Mouse (Mus musculus) limb, embryonic 14.5 days (tissue): ENCODE results near the gene Olfr410. TPM values are rescaled to one million over a fixed set of nuclear protein-coding genes. Genes with fewer than 3 reads are reported as not detected.

Experiments used
- ATAC-seq: fragments of 200-750 bp; cut with Nextera tagmentation; 2 replicates; pipeline ENCODE4 v1.8.0; 2017; ENCODE audit warnings: low read depth, moderate number of reproducible peaks, moderate TSS enrichment; ENCODE audit not compliant: low FRiP score
- DNase-seq: peaks from one replicate; pipeline ENCODE4 v3.0.0-alpha.2; 2015; ENCODE audit warnings: low spot score
- H3K27ac ChIP-seq: fragments of 300-500 bp; sonication (generic); replicated peaks from 2 replicates; pipeline ENCODE4 v1.5.1; 2014; ENCODE audit warnings: low read depth, mild to moderate bottlenecking, low read length, moderate library complexity, mixed read lengths
- H3K27me3 ChIP-seq: fragments of 300-500 bp; sonication (generic); 2 replicates; pipeline ENCODE4 v1.6.1; 2014; ENCODE audit warnings: low read length, mixed read lengths; ENCODE audit not compliant: control insufficient read depth, insufficient read depth
- H3K36me3 ChIP-seq: fragments of 300-500 bp; sonication (generic); 2 replicates; pipeline ENCODE4 v1.6.1; 2014; ENCODE audit warnings: mild to moderate bottlenecking, low read length, moderate library complexity, mixed read lengths; ENCODE audit not compliant: control insufficient read depth, insufficient read depth
- H3K4me1 ChIP-seq: fragments of 300-500 bp; sonication (generic); 2 replicates; pipeline ENCODE4 v1.6.1; 2014; ENCODE audit warnings: antibody characterized with exemption, low read length, mixed read lengths; ENCODE audit not compliant: control insufficient read depth, insufficient read depth
- H3K4me2 ChIP-seq: fragments of 300-500 bp; sonication (generic); replicated peaks from 2 replicates; pipeline ENCODE4 v1.6.1; 2014; ENCODE audit warnings: low read depth, mild to moderate bottlenecking, low read length, moderate library complexity; ENCODE audit not compliant: severe bottlenecking
- H3K4me3 ChIP-seq: fragments of 300-500 bp; sonication (generic); replicated peaks from 2 replicates; pipeline ENCODE4 v1.5.1; 2014; ENCODE audit warnings: low read length
- H3K9ac ChIP-seq: fragments of 300-500 bp; sonication (generic); 2 replicates; pipeline ENCODE4 v1.6.1; 2014; ENCODE audit warnings: mild to moderate bottlenecking, low read depth, low read length, moderate library complexity; ENCODE audit not compliant: severe bottlenecking
- H3K9me3 ChIP-seq: fragments of 300-500 bp; sonication (generic); 2 replicates; pipeline ENCODE4 v1.6.1; 2016; ENCODE audit warnings: low read length; ENCODE audit not compliant: control insufficient read depth
- POLR2A ChIP-seq: fragments of 200-500 bp; IDR thresholded peaks from 2 replicates; pipeline ENCODE4 v1.8.0; 2012; ENCODE audit warnings: inconsistent platforms, mild to moderate bottlenecking, moderate library complexity, borderline replicate concordance; ENCODE audit not compliant: insufficient read depth, insufficient read length; ENCODE audit errors: extremely low read depth
- WGBS: fragments of 180-500 bp; shearing (Covaris S2); extraction: QIAGEN DNeasy Blood & Tissue Kit; methylation state at CpG from one replicate; pipeline ENCODE4 v1.1.7; 2014; 5-methylcytosine and 5-hydroxymethylcytosine counted together
- polyA plus RNA-seq, 2 experiments: library from polyadenylated mRNA; depleted of rRNA in 1 of 2; stranded (reverse) in 1 of 2; unstranded in 1 of 2; fragments of >200 nt; fragmentation: Nextera tagmentation in 1 of 2; extraction: Ambion mirVana in 1 of 2; gene quantifications; 2 replicates each; pipeline versions ENCODE4 v1.2.1 to v1.2.3; 2012 to 2014

The Olfr410 gene
- polyA plus RNA-seq (2012; rRNA removed) (not detected in 2 replicates), polyA plus RNA-seq (2014; fragmentation: Nextera tagmentation; extraction: Ambion mirVana) (not detected in 2 replicates)

- DNase-seq (no peak), ATAC-seq (no peak)
- H3K27ac ChIP-seq: no peak within 1 kb of the TSS
- H3K4me1 ChIP-seq: no peaks in the 10 kb centered on the region
- WGBS: 86% methylated on average over 6 of the region's 6 CpGs
- no peak within 1 kb of the TSS for H3K4me3 ChIP-seq
- no peaks in the 10 kb centered on the region for H3K9me3 ChIP-seq
- H3K36me3 ChIP-seq: no peaks in the 10 kb centered on the region
- no peak within 1 kb of the TSS for H3K4me2 ChIP-seq
- H3K9ac ChIP-seq: no peak within 1 kb of the TSS
- no peaks in the 10 kb centered on the region for H3K27me3 ChIP-seq
- TF ChIP-seq POLR2A: no peak
Observed at GRCm38 (mm10) chr11:74337931-74338330, at the start of gene Olfr410. Gene Olfr410 (minus strand): TSS chr11:74338031.

GRCm38 (mm10) chr11:74387203-74387602 lies 49.4 kb upstream of the Olfr410 start:
- peaks cover 2% of the 10 kb centered on the region; the same call in 1 of the 2 replicates for H3K4me1 ChIP-seq
- no peak overlapping the region for H3K4me3 ChIP-seq
- no peak overlapping the region for H3K9ac ChIP-seq
- no peak overlapping the region for H3K4me2 ChIP-seq
- ATAC-seq (no peak), DNase-seq (no peak)
- H3K36me3 ChIP-seq: no peaks in the 10 kb centered on the region
- TF ChIP-seq POLR2A: no peak
- H3K27ac ChIP-seq: no peak overlapping the region
- no peaks in the 10 kb centered on the region for H3K27me3 ChIP-seq
- WGBS: 72% methylated on average over 5 of the region's 5 CpGs
- no peaks in the 10 kb centered on the region for H3K9me3 ChIP-seq

GRCm38 (mm10) chr11:74385674-74386073 lies 47.8 kb upstream of the Olfr410 start:
- H3K9me3 ChIP-seq: no peaks in the 10 kb centered on the region
- DNase-seq (no peak), ATAC-seq (no peak)
- 76% methylated on average over 9 of the region's 9 CpGs for WGBS
- peaks cover 2% of the 10 kb centered on the region; the same call in 1 of the 2 replicates for H3K4me1 ChIP-seq
- no peak overlapping the region for H3K4me2 ChIP-seq
- no peak for TF ChIP-seq POLR2A
- H3K4me3 ChIP-seq: no peak overlapping the region
- no peaks in the 10 kb centered on the region for H3K36me3 ChIP-seq
- H3K9ac ChIP-seq: no peak overlapping the region
- H3K27ac ChIP-seq: no peak overlapping the region
- H3K27me3 ChIP-seq: no peaks in the 10 kb centered on the region

- WGBS: 64% methylated on average over 4 of the region's 4 CpGs
- Histone ChIP-seq H3K9ac (no peak overlapping the region), H3K27ac (no peak overlapping the region), H3K4me3 (no peak overlapping the region), H3K4me2 (no peak overlapping the region), H3K9me3 (no peaks in the 10 kb centered on the region), H3K36me3 (no peaks in the 10 kb centered on the region), H3K4me1 (no peaks in the 10 kb centered on the region), H3K27me3 (no peaks in the 10 kb centered on the region)
- DNase-seq (no peak), ATAC-seq (no peak)
- TF ChIP-seq POLR2A: no peak
Observed at GRCm38 (mm10) chr11:74379166-74379873, 41.5 kb upstream of the Olfr410 start.

- ATAC-seq (peak; percentile 55; the same call in 1 of the 2 replicates), DNase-seq (no peak)
- no peak for TF ChIP-seq POLR2A
- Histone ChIP-seq H3K9ac (no peak overlapping the region), H3K4me3 (no peak overlapping the region), H3K27me3 (no peaks in the 10 kb centered on the region), H3K4me2 (no peak overlapping the region), H3K4me1 (no peaks in the 10 kb centered on the region), H3K36me3 (no peaks in the 10 kb centered on the region), H3K9me3 (no peaks in the 10 kb centered on the region), H3K27ac (no peak overlapping the region)
- WGBS: 65% methylated on average over 3 of the region's 3 CpGs
Observed at GRCm38 (mm10) chr11:74376847-74377246, 39.0 kb upstream of the Olfr410 start.
